Mouse (Mus musculus) myocyte (in vitro differentiated cells): ENCODE measurements around the gene Pou2f1. TPM values are rescaled to one million over a fixed set of nuclear protein-coding genes. Genes with fewer than 3 reads are reported as not detected.

ENCODE experiments used
- H3K27me3 ChIP-seq: one replicate; pipeline ENCODE4 v1.6.1; 2011; ENCODE audit not compliant: control insufficient read depth, insufficient read depth, insufficient read length
- H3K36me3 ChIP-seq: one replicate; pipeline ENCODE4 v1.6.1; 2011; ENCODE audit not compliant: control insufficient read depth, insufficient read depth
- H3K4me2 ChIP-seq: one replicate; pipeline ENCODE4 v1.6.1; 2011; ENCODE audit warnings: low read depth, control low read depth
- H3K4me3 ChIP-seq: one replicate; pipeline ENCODE4 v1.5.1; 2011; ENCODE audit warnings: mild to moderate bottlenecking, control low read depth, moderate library complexity
- H3K79me2 ChIP-seq: one replicate; pipeline ENCODE4 v1.6.1; 2011; ENCODE audit not compliant: control insufficient read depth, insufficient read depth
- H3ac ChIP-seq: one replicate; pipeline ENCODE4 v1.6.1; 2011; ENCODE audit not compliant: control insufficient read depth, insufficient read length
- CEBPB ChIP-seq: IDR thresholded peaks from 2 replicates; pipeline ENCODE4 v1.6.1; 2011; ENCODE audit warnings: mild to moderate bottlenecking, moderate library complexity; ENCODE audit not compliant: poor library complexity, insufficient read depth, severe bottlenecking
- E2F4 ChIP-seq: IDR thresholded peaks from one replicate; pipeline ENCODE4 v1.6.1; 2011; ENCODE audit warnings: mild to moderate bottlenecking, control low read depth, moderate library complexity; ENCODE audit not compliant: insufficient read depth
- MAX ChIP-seq: IDR thresholded peaks from one replicate; pipeline ENCODE4 v1.6.1; 2011; ENCODE audit warnings: low read depth, mild to moderate bottlenecking, control low read depth
- MYOD1 ChIP-seq, 3 experiments: IDR thresholded peaks; one replicate each; pipeline ENCODE4 v1.6.1; 2011; ENCODE audit warnings: control low read depth in 2 of 3, low read depth in 2 of 3, mild to moderate bottlenecking in 2 of 3, moderate library complexity in 1 of 3; ENCODE audit not compliant: insufficient read length in 2 of 3, control insufficient read depth in 1 of 3
- MYOG ChIP-seq, 3 experiments: IDR thresholded peaks; one replicate each; pipeline ENCODE4 v1.6.1; 2011; ENCODE audit warnings: control low read depth in 2 of 3, low read depth in 2 of 3, mild to moderate bottlenecking in 2 of 3; ENCODE audit not compliant: insufficient read length in 2 of 3, control insufficient read depth in 1 of 3, insufficient read depth in 1 of 3
- POLR2A ChIP-seq: IDR thresholded peaks from one replicate; pipeline ENCODE4 v1.6.1; 2011; ENCODE audit warnings: low read depth, mild to moderate bottlenecking, control low read depth, moderate library complexity; ENCODE audit not compliant: insufficient read length
- POLR2AphosphoS2 ChIP-seq: IDR thresholded peaks from one replicate; pipeline ENCODE4 v1.6.1; 2011; ENCODE audit warnings: low read depth, control low read depth; ENCODE audit not compliant: insufficient read length
- REST ChIP-seq: IDR thresholded peaks from one replicate; pipeline ENCODE4 v1.6.1; 2011; ENCODE audit warnings: mild to moderate bottlenecking, control low read depth, moderate library complexity; ENCODE audit not compliant: insufficient read depth, insufficient read length
- SRF ChIP-seq: IDR thresholded peaks from one replicate; pipeline ENCODE4 v1.6.1; 2011; ENCODE audit warnings: low read depth; ENCODE audit not compliant: control insufficient read depth, insufficient read length
- TCF12 ChIP-seq: IDR thresholded peaks from one replicate; pipeline ENCODE4 v1.6.1; 2011; ENCODE audit warnings: mild to moderate bottlenecking, control low read depth; ENCODE audit not compliant: poor library complexity, insufficient read depth, severe bottlenecking
- TCF3 ChIP-seq: IDR thresholded peaks from one replicate; pipeline ENCODE4 v1.6.1; 2011; ENCODE audit warnings: low read depth, control low read depth; ENCODE audit not compliant: insufficient read length
- USF1 ChIP-seq: IDR thresholded peaks from one replicate; pipeline ENCODE4 v1.6.1; 2011; ENCODE audit warnings: low read depth, mild to moderate bottlenecking, control low read depth, moderate library complexity
- polyA plus RNA-seq: library from polyadenylated mRNA; unstranded; fragments of >200 nt; fragmentation: generic; extraction: Trizol; gene quantifications from one replicate; pipeline ENCODE4 v1.2.1, GENCODE M21; 2012; ENCODE audit warnings: missing spikeins

Pou2f1 gene
- polyA plus RNA-seq, 1 experiment, result 2.1 TPM

GRCm38 (mm10) chr1:165925207-165925606, 77.3 kb downstream of the Pou2f1 start:
- Histone ChIP-seq H3K4me2 (no peak overlapping the region), H3K79me2 (peaks cover 22% of the 10 kb centered on the region), H3ac (no peak overlapping the region), H3K27me3 (no peaks in the 10 kb centered on the region), H3K36me3 (no peaks in the 10 kb centered on the region), H3K4me3 (no peak overlapping the region)
- TF ChIP-seq MYOG (IDR thresholded peaks at IDR 0.05; ENCODE audit: control insufficient read depth in 1 of 3, insufficient read depth in 1 of 3, insufficient read length in 2 of 3, low read depth in 2 of 3) (no peak), REST (no peak), MAX (no peak), USF1 (no peak), POLR2A (no peak), E2F4 (no peak), MYOD1 (IDR thresholded peaks at IDR 0.05; ENCODE audit: control insufficient read depth in 1 of 3, insufficient read length in 2 of 3, low read depth in 2 of 3) (no peak)

- Histone ChIP-seq H3K4me2 (no peak overlapping the region), H3K4me3 (no peak overlapping the region), H3K27me3 (no peaks in the 10 kb centered on the region), H3ac (no peak overlapping the region), H3K36me3 (no peaks in the 10 kb centered on the region), H3K79me2 (peaks cover 29% of the 10 kb centered on the region)
- TF ChIP-seq POLR2AphosphoS2, result no peak
- TF ChIP-seq MYOG (IDR thresholded peaks at IDR 0.05; ENCODE audit: control insufficient read depth in 1 of 3, insufficient read depth in 1 of 3, insufficient read length in 2 of 3, low read depth in 2 of 3), result no peak
- no peak for TF ChIP-seq SRF
- no peak for TF ChIP-seq TCF12
- no peak for TF ChIP-seq CEBPB
- TF ChIP-seq E2F4, result no peak
Measured at GRCm38 (mm10) chr1:165922488-165922887, 80.0 kb downstream of the Pou2f1 start.

GRCm38 (mm10) chr1:165921026-165921425, 81.5 kb downstream of the Pou2f1 start:
- no peak overlapping the region for H3ac ChIP-seq
- no peaks in the 10 kb centered on the region for H3K27me3 ChIP-seq
- peaks cover 29% of the 10 kb centered on the region for H3K79me2 ChIP-seq
- TF ChIP-seq POLR2AphosphoS2, result no peak
- TF ChIP-seq TCF12, result no peak
- no peak for TF ChIP-seq MYOG (IDR thresholded peaks at IDR 0.05; ENCODE audit: control insufficient read depth in 1 of 3, insufficient read depth in 1 of 3, insufficient read length in 2 of 3, low read depth in 2 of 3)
- no peak for TF ChIP-seq MAX
- no peak for TF ChIP-seq CEBPB
- no peak for TF ChIP-seq REST
- TF ChIP-seq TCF3, result no peak
- TF ChIP-seq E2F4, result no peak
- no peak for TF ChIP-seq MYOD1 (IDR thresholded peaks at IDR 0.05; ENCODE audit: control insufficient read depth in 1 of 3, insufficient read length in 2 of 3, low read depth in 2 of 3)
- TF ChIP-seq POLR2A, result no peak
- no peak for TF ChIP-seq SRF
- no peak for TF ChIP-seq USF1
- H3K36me3 ChIP-seq, result peaks cover 8% of the 10 kb centered on the region
- H3K4me2 ChIP-seq, result no peak overlapping the region
- no peak overlapping the region for H3K4me3 ChIP-seq

- Histone ChIP-seq H3K4me2 (no peak overlapping the region), H3ac (no peak overlapping the region), H3K27me3 (no peaks in the 10 kb centered on the region), H3K79me2 (peaks cover 5% of the 10 kb centered on the region), H3K4me3 (no peak overlapping the region), H3K36me3 (peaks cover 16% of the 10 kb centered on the region)
- TF ChIP-seq E2F4 (no peak), TCF12 (no peak)
Measured at GRCm38 (mm10) chr1:165914416-165914801, 88.1 kb downstream of the Pou2f1 start.

- H3K27me3 ChIP-seq, result no peaks in the 10 kb centered on the region
- TF ChIP-seq E2F4 (no peak), POLR2AphosphoS2 (no peak), POLR2A (no peak), TCF12 (no peak), MYOD1 (IDR thresholded peaks at IDR 0.05; ENCODE audit: control insufficient read depth in 1 of 3, insufficient read length in 2 of 3, low read depth in 2 of 3) (no peak), MAX (no peak), CEBPB (no peak), USF1 (no peak), TCF3 (no peak), SRF (no peak), REST (no peak), MYOG (IDR thresholded peaks at IDR 0.05; ENCODE audit: control insufficient read depth in 1 of 3, insufficient read depth in 1 of 3, insufficient read length in 2 of 3, low read depth in 2 of 3) (no peak)
Measured at GRCm38 (mm10) chr1:165913720-165914415, 88.6 kb downstream of the Pou2f1 start.

More at GRCm38 (mm10) chr1:165913720-165914415, 88.6 kb downstream of the Pou2f1 start:
- H3K79me2 ChIP-seq, result no peaks in the 10 kb centered on the region
- no peak overlapping the region for H3K4me3 ChIP-seq
- H3K4me2 ChIP-seq, result no peak overlapping the region
- H3K36me3 ChIP-seq, result peaks cover 18% of the 10 kb centered on the region
- no peak overlapping the region for H3ac ChIP-seq
